In the genomic region with DNA sequence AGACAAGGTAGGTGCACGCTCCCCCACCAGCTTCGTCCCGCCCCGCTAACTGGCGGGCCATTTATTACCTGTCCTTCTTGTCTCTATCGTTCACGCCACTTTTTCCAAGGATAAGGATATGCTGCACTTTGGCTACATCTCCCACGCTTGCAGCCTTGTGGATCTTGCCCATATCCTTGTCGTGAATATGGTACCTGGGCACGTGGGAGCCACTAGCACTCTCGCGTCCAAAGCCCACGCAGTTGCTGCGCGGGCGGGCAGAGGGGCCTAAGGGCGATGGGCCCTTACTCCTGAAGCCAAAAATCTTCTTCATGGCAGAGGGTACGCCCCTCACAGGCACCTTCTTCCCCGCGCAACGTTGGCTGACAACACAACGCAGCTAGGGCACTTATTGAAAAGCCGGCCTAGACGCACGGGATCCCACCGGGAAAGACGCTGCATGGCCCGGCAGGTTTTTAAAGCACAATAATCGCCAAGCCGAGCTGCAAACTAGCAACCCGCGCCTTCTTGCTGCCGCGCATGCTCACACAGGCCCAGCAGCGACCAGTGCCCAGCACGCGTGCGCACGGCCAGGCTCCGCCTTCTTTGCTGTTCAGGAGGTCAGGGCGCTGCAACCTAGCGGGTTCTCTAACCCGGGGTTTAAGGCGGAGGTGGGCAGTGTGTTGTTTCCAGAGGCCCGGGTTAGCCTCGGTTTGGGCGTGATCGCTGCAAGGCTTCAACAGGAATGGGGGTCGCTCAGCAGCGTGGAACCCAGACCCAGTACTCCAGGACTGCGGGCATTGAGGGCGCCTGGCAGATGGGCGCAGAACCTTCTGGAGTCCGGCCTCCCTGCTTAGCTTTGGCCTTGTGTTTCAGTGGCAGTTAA, we compare ENCODE assay signal across 8 mouse cellular contexts. TPM values are rescaled to one million over a fixed set of nuclear protein-coding genes. Genes with fewer than 3 reads are reported as not detected.
DNase-seq lines count a peak whose midpoint lies in the region; ATAC-seq and TF ChIP-seq lines count a peak whose summit lies in the region.

A gene (minus strand): TSS at position 482 of the 865 bp plus-strand sequence.

- TF ChIP-seq RAD21 in MEL (IDR thresholded peaks at IDR 0.05; ENCODE audit: low read depth, low read length): no peak

- DNase-seq in MEL (ENCODE audit: low read depth, low spot score): peak; percentile 97
- DNase-seq in cerebellum, adult 2 months: peak; percentile 95 to 97
- DNase-seq in forebrain, postnatal 0 days: peak; percentile 93
- DNase-seq in heart, postnatal 4 days: peak; percentile 94
- peak; percentile 82 to 90 for DNase-seq in layer of hippocampus, adult 8-10 months (ENCODE audit: low spot score in 2 of 2)
- DNase-seq in ovary, adult 18-20 months (ENCODE audit: low spot score): peak; percentile 91
- DNase-seq in thymus, postnatal 0 days (ENCODE audit: low spot score): peak; percentile 91

- peak within 1 kb of the TSS; percentile 86 for H3K4me3 ChIP-seq in MEL (ENCODE audit: control insufficient read depth in 1 of 2, insufficient read depth in 1 of 2, low read depth in 2 of 2, low read length in 2 of 2)
- peak within 1 kb of the TSS; percentile 92 for H3K4me3 ChIP-seq in cerebellum, adult 2 months (replicated peaks; ENCODE audit: insufficient read depth, low read depth, low read length)
- peak within 1 kb of the TSS; percentile 74 for H3K4me3 ChIP-seq in forebrain, postnatal 0 days (ENCODE audit: low read depth, low read length)
- H3K4me3 ChIP-seq in lung, embryonic 15.5 days: peak within 1 kb of the TSS; percentile 84

- peaks cover 1 to 14% of the 10 kb centered on the region in 2 experiments; a peak in 3 of 4 replicates for H3K36me3 ChIP-seq in MEL (ENCODE audit: control insufficient read depth in 1 of 2, insufficient read depth in 2 of 2, low read length in 2 of 2)
- peaks cover 17% of the 10 kb centered on the region for H3K36me3 ChIP-seq in forebrain, postnatal 0 days (ENCODE audit: insufficient read depth)
- H3K36me3 ChIP-seq in lung, embryonic 15.5 days: peaks cover 16% of the 10 kb centered on the region

- H3K27me3 ChIP-seq in MEL (ENCODE audit: control insufficient read depth in 1 of 2, insufficient read depth in 2 of 2, low read length in 2 of 2): no peaks in the 10 kb centered on the region
- H3K27me3 ChIP-seq in cerebellum, adult 2 months (ENCODE audit: control insufficient read depth, insufficient read depth, low read length): no peaks in the 10 kb centered on the region
- H3K27me3 ChIP-seq in forebrain, postnatal 0 days (ENCODE audit: insufficient read depth, low read length): no peaks in the 10 kb centered on the region
- no peaks in the 10 kb centered on the region for H3K27me3 ChIP-seq in lung, embryonic 15.5 days

- peaks cover 0 to 3% of the 10 kb centered on the region in 2 experiments; a peak in 2 of 4 replicates for H3K4me1 ChIP-seq in MEL (ENCODE audit: control insufficient read depth in 1 of 2, insufficient read depth in 2 of 2, low read length in 2 of 2)
- H3K4me1 ChIP-seq in cerebellum, adult 2 months (ENCODE audit: control insufficient read depth, insufficient read depth, low read length): no peaks in the 10 kb centered on the region; the same call in 1 of the 2 replicates
- peaks cover 11% of the 10 kb centered on the region; the same call in 1 of the 2 replicates for H3K4me1 ChIP-seq in forebrain, postnatal 0 days (ENCODE audit: insufficient read depth)
- peaks cover 22% of the 10 kb centered on the region; the same call in 1 of the 2 replicates for H3K4me1 ChIP-seq in lung, embryonic 15.5 days

- H3K4me2 ChIP-seq in forebrain, postnatal 0 days (ENCODE audit: low read depth): peak within 1 kb of the TSS; percentile 90
- H3K4me2 ChIP-seq in lung, embryonic 15.5 days: peak within 1 kb of the TSS; percentile 92

- WGBS in cerebellum, adult 2 months: under 1% methylated on average over 54 of the region's 54 CpGs
- 5% methylated on average over 54 of the region's 54 CpGs for WGBS in forebrain, postnatal 0 days
- WGBS in lung, embryonic 15.5 days: 4% methylated on average over 54 of the region's 54 CpGs

- H3K9me3 ChIP-seq in MEL (replicated peaks; ENCODE audit: insufficient read depth, low read length): no peaks in the 10 kb centered on the region
- H3K9me3 ChIP-seq in forebrain, postnatal 0 days (ENCODE audit: low read length): no peaks in the 10 kb centered on the region
- H3K9me3 ChIP-seq in lung, embryonic 15.5 days: no peaks in the 10 kb centered on the region

- ATAC-seq in forebrain, postnatal 0 days: peak; percentile 99
- ATAC-seq in lung, embryonic 15.5 days (ENCODE audit: borderline replicate concordance, extremely low read depth, low FRiP score, low TSS enrichment): peak; percentile 97

- no peak for TF ChIP-seq CTCF in MEL (IDR thresholded peaks at IDR 0.05 in 2 of 3, conservative IDR thresholded peaks at IDR 0.05 in 1 of 3; ENCODE audit: control insufficient read depth in 1 of 3, insufficient read depth in 1 of 3, low read depth in 2 of 3, low read length in 3 of 3, poor library complexity in 1 of 3, severe bottlenecking in 1 of 3)
- TF ChIP-seq CTCF in cerebellum, adult 2 months (IDR thresholded peaks at IDR 0.05; ENCODE audit: borderline replicate concordance, insufficient read depth, low read depth, low read length): no peak
- TF ChIP-seq CTCF in forebrain, postnatal 0 days (IDR thresholded peaks at IDR 0.05; ENCODE audit: low read depth): peak; percentile 24

- H3K9ac ChIP-seq in MEL (ENCODE audit: control insufficient read depth, low read depth, low read length, poor library complexity, severe bottlenecking): peak within 1 kb of the TSS; percentile 91
- H3K9ac ChIP-seq in forebrain, postnatal 0 days: peak within 1 kb of the TSS; percentile 70
- peak within 1 kb of the TSS; percentile 81 for H3K9ac ChIP-seq in lung, embryonic 15.5 days

- H3K27ac ChIP-seq in MEL (ENCODE audit: control insufficient read depth, low read depth, low read length): peak within 1 kb of the TSS; percentile 83
- peak within 1 kb of the TSS; percentile 92 for H3K27ac ChIP-seq in cerebellum, adult 2 months (ENCODE audit: insufficient read depth, low read length)
- peak within 1 kb of the TSS; percentile 64 for H3K27ac ChIP-seq in forebrain, postnatal 0 days (ENCODE audit: low read depth, low read length)
- peak within 1 kb of the TSS; percentile 70 for H3K27ac ChIP-seq in lung, embryonic 15.5 days

- TF ChIP-seq POLR2A in MEL (IDR thresholded peaks at IDR 0.05; ENCODE audit: control insufficient read depth in 1 of 2, insufficient read depth in 1 of 2, low read depth in 1 of 2, low read length in 2 of 2, poor library complexity in 1 of 2): peak; percentile 82 to 94
- TF ChIP-seq POLR2A in cerebellum, adult 2 months (IDR thresholded peaks at IDR 0.05; ENCODE audit: borderline replicate concordance, insufficient read depth, low read length): peak; percentile 96

- peaks cover 11% of the 10 kb centered on the region for H3K79me2 ChIP-seq in MEL (ENCODE audit: control insufficient read depth, insufficient read depth, low read length, poor library complexity)

- no peak; a peak in 1 of 4 replicates for TF ChIP-seq EP300 in MEL (IDR thresholded peaks at IDR 0.05; ENCODE audit: low read depth in 1 of 2, low read length in 2 of 2)

TF ChIP-seq in MEL, 35 proteins besides CTCF, POLR2A, EP300 and RAD21 (continues in another document):
- TF ChIP-seq SMC3 (IDR thresholded peaks at IDR 0.05; ENCODE audit: low read depth, low read length) (no peak), NRF1 (IDR thresholded peaks at IDR 0.05; ENCODE audit: insufficient read depth, low read depth, low read length, poor library complexity, severe bottlenecking) (peak; percentile 98), CHD1 (IDR thresholded peaks at IDR 0.05; ENCODE audit: low read depth, low read length) (no peak), ELF1 (IDR thresholded peaks at IDR 0.05; ENCODE audit: low read depth, low read length) (no peak), USF2 (IDR thresholded peaks at IDR 0.05; ENCODE audit: borderline replicate concordance in 1 of 2, insufficient read depth in 1 of 2, low read depth in 1 of 2, low read length in 2 of 2) (no peak), E2F4 (IDR thresholded peaks at IDR 0.05; ENCODE audit: borderline replicate concordance, low read depth, low read length) (no peak), RCOR1 (IDR thresholded peaks at IDR 0.05; ENCODE audit: low read depth, low read length) (no peak), TAL1 (IDR thresholded peaks at IDR 0.05; ENCODE audit: low read length) (no peak), ZC3H11A (IDR thresholded peaks at IDR 0.05; ENCODE audit: low read depth, low read length) (no peak), ZNF384 (IDR thresholded peaks at IDR 0.05; ENCODE audit: low read depth, low read length) (no peak), POLR2AphosphoS5 (IDR thresholded peaks at IDR 0.05; ENCODE audit: borderline replicate concordance, low read depth, low read length) (0 out of 2 replicates have a peak, but pooled peaks have one; percentile 11), MAZ (IDR thresholded peaks at IDR 0.05; ENCODE audit: low read depth, low read length) (no peak), ZMIZ1 (IDR thresholded peaks at IDR 0.05; ENCODE audit: low read depth, low read length) (peak; percentile 84), GABPA (IDR thresholded peaks at IDR 0.05; ENCODE audit: low read depth, low read length) (no peak), MXI1 (IDR thresholded peaks at IDR 0.05; ENCODE audit: low read depth, low read length) (peak; percentile 83), NELFE (IDR thresholded peaks at IDR 0.05; ENCODE audit: low read depth, low read length) (peak; percentile 96), MYB (IDR thresholded peaks at IDR 0.05; ENCODE audit: low read depth, low read length) (peak; percentile 30; the same call in 1 of the 2 replicates), MAX (IDR thresholded peaks at IDR 0.05; ENCODE audit: low read length) (peak; percentile 69), MYC (IDR thresholded peaks at IDR 0.05; ENCODE audit: low read depth, low read length) (peak; percentile 40; the same call in 1 of the 2 replicates), CHD2 (IDR thresholded peaks at IDR 0.05; ENCODE audit: low read length) (no peak), MEF2A (IDR thresholded peaks at IDR 0.05; ENCODE audit: extremely low read depth, insufficient replicate concordance, low read depth, low read length, poor library complexity, severe bottlenecking) (no peak)

RNA-seq across cellular contexts. Expression of the gene that starts here (rescaled TPM):
- total RNA-seq in MEL (2012; rRNA removed): 11.1 and 12.7 TPM in 2 replicates
- polyA plus RNA-seq in MEL (2012; ENCODE audit: insufficient read depth in 1 of 2, insufficient read length in 2 of 2, low read depth in 1 of 2, low replicate concordance in 2 of 2, missing spikeins in 1 of 2): 10 to 100 TPM; 14.1 to 27.8 TPM
- polyA plus RNA-seq in cerebellum, adult 2 months (2012; rRNA removed): 8.8 and 10.0 TPM in 2 replicates
- 7.0 and 12.4 TPM in 2 replicates for total RNA-seq in forebrain, postnatal 0 days (2014; rRNA removed)
- 6.6 and 10.9 TPM in 2 replicates for polyA plus RNA-seq in forebrain, postnatal 0 days (2015; fragmentation: Nextera tagmentation; extraction: Ambion mirVana)
- total RNA-seq in heart, postnatal 4 days (2021): 1 to 10 TPM; 3.2 to 3.5 TPM
- total RNA-seq in layer of hippocampus, adult 8-10 months (2022): 10 to 100 TPM in 2 of 4 experiments, 1 to 10 TPM in 2; 8.3 to 13.2 (median 10.6) TPM
- 12.4 and 15.2 TPM in 2 replicates for polyA plus RNA-seq in lung, embryonic 15.5 days (2015; fragmentation: Nextera tagmentation; extraction: Ambion mirVana)
- 13.3 and 16.2 TPM in 2 replicates for polyA plus RNA-seq in thymus, postnatal 0 days (2015; fragmentation: Nextera tagmentation; extraction: Ambion mirVana)

Comparison
In these comparisons a context has a peak if more than half of its experiments do, and no peak if none do; other contexts are left out.
1. Peak in every context shown above with its lines: DNase-seq, ATAC-seq, H3K4me3 ChIP-seq and H3K27ac ChIP-seq.